Mouse (Mus musculus) neural tube, embryonic 14.5 days (tissue): ENCODE measurements around the gene Lrrc19. TPM values are rescaled to one million over a fixed set of nuclear protein-coding genes. Genes with fewer than 3 reads are reported as not detected.

Experiments used
- ATAC-seq: fragments of 200-750 bp; cut with Nextera tagmentation; 2 replicates; pipeline ENCODE4 v1.8.0; 2017; ENCODE audit warnings: low read depth, mild to moderate bottlenecking, moderate TSS enrichment, moderate library complexity
- H3K27ac ChIP-seq: fragments of 300-500 bp; sonication (generic); 2 replicates; pipeline ENCODE4 v1.5.1; 2014; ENCODE audit warnings: low read depth, mild to moderate bottlenecking, control low read depth, low read length, moderate library complexity, mixed read lengths
- H3K27me3 ChIP-seq: fragments of 300-500 bp; sonication (generic); 2 replicates; pipeline ENCODE4 v1.6.1; 2014; ENCODE audit warnings: low read length; ENCODE audit not compliant: control insufficient read depth, insufficient read depth
- H3K36me3 ChIP-seq: fragments of 300-500 bp; sonication (generic); 2 replicates; pipeline ENCODE4 v1.6.1; 2014; ENCODE audit warnings: low read length, mixed read lengths; ENCODE audit not compliant: control insufficient read depth, insufficient read depth
- H3K4me1 ChIP-seq: fragments of 300-500 bp; sonication (generic); 2 replicates; pipeline ENCODE4 v1.6.1; 2014; ENCODE audit warnings: low read length; ENCODE audit not compliant: control insufficient read depth, insufficient read depth
- H3K4me2 ChIP-seq: fragments of 300-500 bp; sonication (generic); 2 replicates; pipeline ENCODE4 v1.6.1; 2014; ENCODE audit warnings: mild to moderate bottlenecking, low read depth, low read length, control low read depth
- H3K4me3 ChIP-seq: fragments of 300-500 bp; sonication (generic); 2 replicates; pipeline ENCODE4 v1.5.1; 2014; ENCODE audit warnings: low read depth, low read length, control low read depth, mixed read lengths
- H3K9ac ChIP-seq: fragments of 300-500 bp; sonication (generic); replicated peaks from 2 replicates; pipeline ENCODE4 v1.6.1; 2014; ENCODE audit warnings: low read depth, mild to moderate bottlenecking, control low read depth, low read length, mixed read lengths
- H3K9me3 ChIP-seq: fragments of 300-500 bp; sonication (generic); 2 replicates; pipeline ENCODE4 v1.6.1; 2016; ENCODE audit warnings: low read length; ENCODE audit not compliant: control insufficient read depth
- WGBS: fragments of 180-500 bp; shearing (Covaris S2); extraction: QIAGEN DNeasy Blood & Tissue Kit; methylation state at CpG from one replicate; pipeline ENCODE4 v1.1.7; 2014; 5-methylcytosine and 5-hydroxymethylcytosine counted together
- microRNA counts: library from miRNA; unstranded; fragments of <30 nt; microRNA quantifications from one replicate; lab custom pipeline; 2016
- microRNA-seq: library from miRNA; unstranded; fragments of <30 nt; microRNA quantifications from one replicate; pipeline ENCODE4, GENCODE M21; 2016
- polyA plus RNA-seq: library from polyadenylated mRNA; unstranded; fragments of >200 nt; fragmentation: Nextera tagmentation; extraction: Ambion mirVana; gene quantifications from 2 replicates; pipeline ENCODE4 v1.2.1, GENCODE M21; 2014

Lrrc19 gene
- polyA plus RNA-seq, 1 experiment from 2014 or later = 0.31 TPM

DNA sequence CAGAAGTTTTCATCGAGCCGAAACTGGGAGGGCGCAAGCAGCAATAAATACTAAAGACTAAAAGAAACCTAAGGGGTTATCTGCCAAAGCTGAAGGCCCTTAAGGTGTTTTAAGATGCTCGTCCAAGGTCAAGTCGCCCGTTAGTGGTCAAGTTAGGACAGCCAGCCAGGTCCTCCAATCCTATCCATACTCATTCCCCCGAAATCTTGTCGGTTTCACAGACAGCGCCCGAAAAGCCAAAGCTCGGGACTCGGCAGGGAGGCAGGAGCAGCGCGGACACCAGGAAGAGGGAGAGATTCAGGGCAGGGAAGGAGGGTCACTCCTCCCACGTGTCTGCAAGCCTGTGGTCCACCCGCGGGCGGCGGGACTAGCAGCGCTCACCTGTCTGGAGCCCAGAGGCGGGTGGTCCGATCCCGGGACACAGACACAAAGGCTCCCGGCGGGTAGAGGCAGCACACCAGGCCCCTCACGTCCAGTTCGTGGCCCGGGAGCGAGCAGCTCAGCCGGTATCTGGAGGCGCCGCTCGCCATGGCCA lies 47.4 kb downstream of the Lrrc19 start:
- Histone ChIP-seq H3K9me3 (no peaks in the 10 kb centered on the region), H3K27ac (peak overlapping the region; percentile 93)
- ATAC-seq = peak; percentile 85; the same call in 1 of the 2 replicates

DNA sequence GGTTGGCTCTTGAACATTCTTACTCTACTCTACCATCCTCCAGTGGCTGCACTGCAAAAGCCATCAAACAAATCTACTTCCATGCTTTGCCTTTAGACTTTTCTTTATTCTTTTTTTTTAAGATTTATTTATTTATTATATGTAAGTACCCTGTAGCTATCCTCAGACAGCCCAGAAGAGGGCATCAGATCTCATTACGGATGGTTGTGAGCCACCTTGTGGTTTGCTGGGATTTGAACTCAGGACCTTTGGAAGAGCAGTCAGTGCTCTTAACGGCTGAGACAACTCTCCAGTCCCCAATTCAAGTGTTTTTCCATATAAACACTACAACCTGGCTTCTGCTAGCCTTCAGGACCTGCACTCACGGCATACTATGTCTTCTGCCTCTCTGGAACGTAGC lies 48.5 kb downstream of the Lrrc19 start:
- Histone ChIP-seq H3K4me1 (peaks cover 18% of the 10 kb centered on the region), H3K27ac (no peak overlapping the region), H3K36me3 (no peaks in the 10 kb centered on the region), H3K4me3 (no peak overlapping the region), H3K4me2 (peak overlapping the region; percentile 68; the same call in 1 of the 2 replicates), H3K9me3 (no peaks in the 10 kb centered on the region), H3K9ac (no peak overlapping the region), H3K27me3 (no peaks in the 10 kb centered on the region)
- ATAC-seq = no peak
- 90% methylated on average over 4 of the region's 4 CpGs for WGBS

More for the DNA sequence above, 47.4 kb downstream of the Lrrc19 start:
- Histone ChIP-seq H3K27me3 (no peaks in the 10 kb centered on the region), H3K9ac (peak overlapping the region; percentile 98), H3K4me2 (peak overlapping the region; percentile 68), H3K36me3 (no peaks in the 10 kb centered on the region), H3K4me3 (peak overlapping the region; percentile 95), H3K4me1 (peaks cover 18% of the 10 kb centered on the region)
- under 1% methylated on average over 33 of the region's 33 CpGs for WGBS

DNA sequence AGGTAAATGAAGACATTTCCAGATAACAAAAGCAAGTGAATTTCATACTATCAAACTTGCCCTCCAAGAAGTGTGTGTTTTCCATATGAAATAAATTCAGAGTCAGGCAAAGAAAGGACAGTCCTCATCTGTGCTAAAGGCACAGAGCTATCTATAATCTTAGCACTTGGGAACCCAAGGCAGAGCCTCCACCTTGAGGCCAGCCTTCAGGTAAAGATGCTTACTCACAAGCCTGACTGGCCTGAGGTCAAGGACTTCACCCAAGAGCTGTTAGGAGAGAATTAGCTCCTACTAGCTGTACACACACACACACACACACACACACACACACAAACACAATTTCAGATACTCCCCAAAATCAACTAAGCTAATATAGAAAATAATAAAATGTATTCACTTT lies 57.2 kb downstream of the Lrrc19 start:
- H3K4me1 ChIP-seq = no peaks in the 10 kb centered on the region
- ATAC-seq = no peak

DNA sequence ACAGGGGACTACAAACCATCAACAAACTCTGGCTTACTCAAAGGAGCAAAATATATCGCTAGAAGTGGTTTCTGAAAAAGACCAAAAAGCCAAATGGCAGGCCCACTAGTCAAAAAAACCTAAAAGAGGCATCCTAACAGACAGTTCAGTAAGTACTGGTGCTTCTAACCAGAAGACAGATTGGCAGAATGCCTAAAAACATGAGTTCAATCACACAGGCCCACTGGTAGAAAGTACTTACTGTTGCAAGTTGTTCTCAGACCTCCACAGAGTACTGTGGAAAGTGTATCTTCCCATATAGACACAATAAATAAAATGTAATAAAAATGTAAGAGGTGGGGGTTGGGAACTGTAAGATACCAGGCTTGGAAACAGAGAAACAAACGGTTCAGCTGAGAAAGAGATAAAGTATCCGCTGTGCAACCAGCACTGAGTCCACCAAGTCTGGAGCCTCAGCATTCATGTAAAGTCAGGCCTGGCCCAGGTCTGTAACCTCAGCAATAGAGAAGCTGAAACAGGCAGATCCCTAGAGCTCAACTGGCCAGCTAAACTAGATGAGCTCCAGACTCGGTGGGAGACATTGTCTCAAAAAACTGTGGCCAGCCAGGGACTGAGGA lies 58.1 kb downstream of the Lrrc19 start:
- H3K9ac ChIP-seq = no peak overlapping the region
- H3K27me3 ChIP-seq = no peaks in the 10 kb centered on the region
- no peak for ATAC-seq
- H3K36me3 ChIP-seq = no peaks in the 10 kb centered on the region
- no peaks in the 10 kb centered on the region for H3K4me1 ChIP-seq
- H3K4me3 ChIP-seq = no peak overlapping the region
- no peaks in the 10 kb centered on the region for H3K9me3 ChIP-seq
- H3K4me2 ChIP-seq = no peak overlapping the region
- 81% methylated on average over 4 of the region's 4 CpGs for WGBS
- H3K27ac ChIP-seq = no peak overlapping the region

More for the DNA sequence above, 57.2 kb downstream of the Lrrc19 start:
- no peaks in the 10 kb centered on the region for H3K36me3 ChIP-seq
- H3K4me3 ChIP-seq = no peak overlapping the region
- H3K4me2 ChIP-seq = no peak overlapping the region
- H3K9me3 ChIP-seq = no peaks in the 10 kb centered on the region
- no peaks in the 10 kb centered on the region for H3K27me3 ChIP-seq
- no peak overlapping the region for H3K9ac ChIP-seq
- H3K27ac ChIP-seq = no peak overlapping the region

MicroRNAs within 50 kb of the gene (microRNA counts, 519-probe panel; counts per million panel counts)
- microRNA mmu-miR-872 (lab: Ali Mortazavi, UCI) = 4,240 counts per million, percentile 50 among the panel's probes with 10 or more counts

Small RNA genes lying within 50 kb of the gene (microRNA-seq; reads per million reads assigned to microRNA genes)
- 2,037 reads per million, percentile 82 among the genes with 10 or more reads in this experiment for gene Mir872

Other genes with a start within 250 kb of the Lrrc19 start
- 0.62 TPM in 1 of 2 replicates, not detected in the other for gene Gm10306, start 93.6 kb downstream of the Lrrc19 start, polyA plus RNA-seq
- 19.4 and 23.6 TPM in 2 replicates for gene Caap1, start 93.3 kb downstream of the Lrrc19 start, polyA plus RNA-seq
- gene Plaa, start 46.9 kb downstream of the Lrrc19 start, polyA plus RNA-seq = 72.8 and 91.0 TPM in 2 replicates
- 23.1 and 29.2 TPM in 2 replicates for gene Ift74, start 35.7 kb downstream of the Lrrc19 start, polyA plus RNA-seq
- 5.1 and 11.3 TPM in 2 replicates for gene Tek, start 89.1 kb upstream of the Lrrc19 start, polyA plus RNA-seq